Mouse (Mus musculus) MEL (cell line): ENCODE measurements at regions not wholly inside any gene's neighbourhood (a gene's known extent, or its start where the extent isn't known, plus 50 kb on each side); places are given as distances from the start of the nearest gene placed in this dataset.

Experiments
- DNase-seq: peaks from one replicate; pipeline ENCODE4 v3.0.0; 2011; ENCODE audit warnings: low read depth, low spot score
- H3K27ac ChIP-seq: 2 replicates; pipeline ENCODE4 v1.5.1; 2012; ENCODE audit warnings: low read depth, mild to moderate bottlenecking, control low read depth, low read length, moderate library complexity; ENCODE audit not compliant: control insufficient read depth
- H3K27me3 ChIP-seq, 2 experiments: fragments of 150-350 bp in 1 of 2; sonication (generic) in 1 of 2; 2 replicates each; pipeline ENCODE4 v1.6.1; 2012; ENCODE audit warnings: low read length in 2 of 2, mild to moderate bottlenecking in 2 of 2, improper control_type of control experiment in 1 of 2, moderate library complexity in 1 of 2; ENCODE audit not compliant: insufficient read depth in 2 of 2, control insufficient read depth in 1 of 2
- H3K36me3 ChIP-seq, 2 experiments: 2 replicates each; pipeline ENCODE4 v1.6.1; 2012 to 2014; ENCODE audit warnings: low read length in 2 of 2, improper control_type of control experiment in 1 of 2, inconsistent platforms in 1 of 2, mild to moderate bottlenecking in 1 of 2; ENCODE audit not compliant: insufficient read depth in 2 of 2, control insufficient read depth in 1 of 2
- H3K4me1 ChIP-seq, 2 experiments: fragments of 150-350 bp in 1 of 2; sonication (generic) in 1 of 2; 2 replicates each; pipeline ENCODE4 v1.6.1; 2012; ENCODE audit warnings: low read length in 2 of 2, improper control_type of control experiment in 1 of 2, mild to moderate bottlenecking in 1 of 2; ENCODE audit not compliant: insufficient read depth in 2 of 2, control insufficient read depth in 1 of 2
- H3K4me3 ChIP-seq, 2 experiments: fragments of 150-350 bp in 1 of 2; sonication (generic) in 1 of 2; 2 replicates each; pipeline ENCODE4 v1.5.1; 2012; ENCODE audit warnings: low read depth in 2 of 2, low read length in 2 of 2, mild to moderate bottlenecking in 2 of 2, moderate library complexity in 2 of 2, control low read depth in 1 of 2, improper control_type of control experiment in 1 of 2; ENCODE audit not compliant: control insufficient read depth in 1 of 2, insufficient read depth in 1 of 2
- H3K79me2 ChIP-seq: 2 replicates; pipeline ENCODE4 v1.6.1; 2012; ENCODE audit warnings: mild to moderate bottlenecking, low read length, moderate library complexity; ENCODE audit not compliant: control insufficient read depth, poor library complexity, insufficient read depth
- H3K9ac ChIP-seq: 2 replicates; pipeline ENCODE4 v1.6.1; 2012; ENCODE audit warnings: low read depth, mild to moderate bottlenecking, control low read depth, low read length, moderate library complexity; ENCODE audit not compliant: control insufficient read depth, poor library complexity, severe bottlenecking
- H3K9me3 ChIP-seq: fragments of 150-350 bp; sonication (generic); replicated peaks from 2 replicates; pipeline ENCODE4 v1.6.1; 2012; ENCODE audit warnings: mild to moderate bottlenecking, low read length, improper control_type of control experiment, moderate library complexity; ENCODE audit not compliant: insufficient read depth
- BHLHE40 ChIP-seq: IDR thresholded peaks from 2 replicates; pipeline ENCODE4 v1.6.1; 2012; ENCODE audit warnings: low read depth, mild to moderate bottlenecking, inconsistent platforms, low read length, improper control_type of control experiment, borderline replicate concordance
- CHD2 ChIP-seq: IDR thresholded peaks from 2 replicates; pipeline ENCODE4 v1.6.1; 2011; ENCODE audit warnings: low read length, improper control_type of control experiment
- ELF1 ChIP-seq: IDR thresholded peaks from 2 replicates; pipeline ENCODE4 v1.6.1; 2014; ENCODE audit warnings: low read depth, mild to moderate bottlenecking, inconsistent platforms, low read length, improper control_type of control experiment, moderate library complexity
- ETS1 ChIP-seq: IDR thresholded peaks from 2 replicates; pipeline ENCODE4 v1.6.1; 2012; ENCODE audit warnings: low read depth, mild to moderate bottlenecking, inconsistent platforms, low read length, improper control_type of control experiment, moderate library complexity
- HCFC1 ChIP-seq: IDR thresholded peaks from 2 replicates; pipeline ENCODE4 v1.6.1; 2012; ENCODE audit warnings: low read depth, mild to moderate bottlenecking, inconsistent platforms, low read length, improper control_type of control experiment, moderate library complexity
- KAT2A ChIP-seq: conservative IDR thresholded peaks from 2 replicates; pipeline ENCODE4 v1.6.1; 2012; ENCODE audit warnings: low read depth, low read length, improper control_type of control experiment, inconsistent platforms
- MAZ ChIP-seq: IDR thresholded peaks from 2 replicates; pipeline ENCODE4 v1.6.1; 2012; ENCODE audit warnings: low read depth, mild to moderate bottlenecking, inconsistent platforms, low read length, improper control_type of control experiment
- MEF2A ChIP-seq: IDR thresholded peaks from 2 replicates; pipeline ENCODE4 v1.6.1; 2014; ENCODE audit warnings: low read depth, mild to moderate bottlenecking, inconsistent platforms, low read length, improper control_type of control experiment; ENCODE audit not compliant: poor library complexity, insufficient replicate concordance, severe bottlenecking; ENCODE audit errors: extremely low read depth
- MXI1 ChIP-seq: IDR thresholded peaks from 2 replicates; pipeline ENCODE4 v1.6.1; 2011; ENCODE audit warnings: mild to moderate bottlenecking, low read depth, low read length, improper control_type of control experiment
- MYC ChIP-seq: IDR thresholded peaks from 2 replicates; pipeline ENCODE4 v1.6.1; 2011; ENCODE audit warnings: low read depth, mild to moderate bottlenecking, low read length, improper control_type of control experiment, moderate library complexity
- NELFE ChIP-seq: IDR thresholded peaks from 2 replicates; pipeline ENCODE4 v1.6.1; 2011; ENCODE audit warnings: low read depth, low read length, improper control_type of control experiment
- POLR2A ChIP-seq, 2 experiments: IDR thresholded peaks; 2 replicates each; pipeline ENCODE4 v1.6.1; 2011 to 2012; ENCODE audit warnings: low read length in 2 of 2, mild to moderate bottlenecking in 2 of 2, control low read depth in 1 of 2, improper control_type of control experiment in 1 of 2, low read depth in 1 of 2, moderate library complexity in 1 of 2; ENCODE audit not compliant: control insufficient read depth in 1 of 2, insufficient read depth in 1 of 2, poor library complexity in 1 of 2
- POLR2AphosphoS2 ChIP-seq: IDR thresholded peaks from 2 replicates; pipeline ENCODE4 v1.6.1; 2011; ENCODE audit warnings: low read length, improper control_type of control experiment
- POLR2AphosphoS5 ChIP-seq: IDR thresholded peaks from 2 replicates; pipeline ENCODE4 v1.6.1; 2012; ENCODE audit warnings: low read depth, borderline replicate concordance, mild to moderate bottlenecking, inconsistent platforms, low read length, moderate library complexity, mixed read lengths
- RAD21 ChIP-seq: IDR thresholded peaks from 2 replicates; pipeline ENCODE4 v1.6.1; 2011; ENCODE audit warnings: mild to moderate bottlenecking, low read depth, low read length, improper control_type of control experiment
- RCOR1 ChIP-seq: IDR thresholded peaks from 2 replicates; pipeline ENCODE4 v1.6.1; 2012; ENCODE audit warnings: low read depth, mild to moderate bottlenecking, inconsistent platforms, low read length, improper control_type of control experiment
- SIN3A ChIP-seq: IDR thresholded peaks from 2 replicates; pipeline ENCODE4 v1.6.1; 2012; ENCODE audit warnings: low read length, improper control_type of control experiment, inconsistent platforms
- SMC3 ChIP-seq: IDR thresholded peaks from 2 replicates; pipeline ENCODE4 v1.6.1; 2011; ENCODE audit warnings: low read depth, low read length, improper control_type of control experiment
- TAL1 ChIP-seq: IDR thresholded peaks from 2 replicates; pipeline ENCODE4 v1.6.1; 2012; ENCODE audit warnings: mild to moderate bottlenecking, inconsistent platforms, low read length, moderate library complexity, mixed read lengths
- TCF12 ChIP-seq: IDR thresholded peaks from 2 replicates; pipeline ENCODE4 v1.6.1; 2014; ENCODE audit warnings: low read depth, mild to moderate bottlenecking, inconsistent platforms, low read length, improper control_type of control experiment, moderate library complexity
- UBTF ChIP-seq: IDR thresholded peaks from 2 replicates; pipeline ENCODE4 v1.6.1; 2012; ENCODE audit warnings: low read depth, mild to moderate bottlenecking, inconsistent platforms, low read length, improper control_type of control experiment, moderate library complexity, borderline replicate concordance; ENCODE audit not compliant: insufficient read depth
- USF2 ChIP-seq, 2 experiments: IDR thresholded peaks; 2 replicates each; pipeline ENCODE4 v1.6.1; 2011 to 2012; ENCODE audit warnings: improper control_type of control experiment in 2 of 2, low read length in 2 of 2, borderline replicate concordance in 1 of 2, inconsistent platforms in 1 of 2, low read depth in 1 of 2, mild to moderate bottlenecking in 1 of 2; ENCODE audit not compliant: insufficient read depth in 1 of 2
- ZC3H11A ChIP-seq: IDR thresholded peaks from 2 replicates; pipeline ENCODE4 v1.6.1; 2012; ENCODE audit warnings: low read depth, mild to moderate bottlenecking, inconsistent platforms, low read length, improper control_type of control experiment
- ZKSCAN1 ChIP-seq: IDR thresholded peaks from 2 replicates; pipeline ENCODE4 v1.6.1; 2012; ENCODE audit warnings: low read depth, mild to moderate bottlenecking, inconsistent platforms, low read length, improper control_type of control experiment, moderate library complexity
- ZMIZ1 ChIP-seq: IDR thresholded peaks from 2 replicates; pipeline ENCODE4 v1.6.1; 2012; ENCODE audit warnings: low read depth, mild to moderate bottlenecking, inconsistent platforms, low read length, improper control_type of control experiment, moderate library complexity
- ZNF384 ChIP-seq: IDR thresholded peaks from 2 replicates; pipeline ENCODE4 v1.6.1; 2012; ENCODE audit warnings: low read depth, mild to moderate bottlenecking, inconsistent platforms, low read length, improper control_type of control experiment

DNA sequence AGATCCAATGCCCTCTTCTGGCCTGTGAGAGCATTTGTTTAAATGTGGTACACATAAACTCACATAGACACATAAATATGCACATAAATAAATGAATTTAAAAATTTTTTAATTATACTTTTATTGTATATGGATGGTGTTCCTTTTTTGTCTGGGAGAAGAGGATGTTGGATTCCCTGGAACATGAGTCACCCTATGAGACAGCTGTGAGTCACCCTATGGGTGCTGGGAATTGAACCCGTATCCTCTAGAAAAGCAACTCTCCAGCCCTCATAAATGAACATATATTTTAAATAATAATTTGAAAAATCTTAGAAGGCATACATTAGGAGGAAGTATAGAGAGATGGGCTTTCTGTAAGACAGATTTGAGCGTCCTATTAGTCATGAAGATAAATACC, 76.1 kb upstream of the Dynlt3 start:
- Histone ChIP-seq H3K9ac (no peak overlapping the region), H3K4me1 (no peaks in the 10 kb centered on the region), H3K27me3 (no peaks in the 10 kb centered on the region), H3K4me3 (no peak overlapping the region), H3K27ac (no peak overlapping the region), H3K79me2 (no peaks in the 10 kb centered on the region), H3K36me3 (no peaks in the 10 kb centered on the region), H3K9me3 (no peaks in the 10 kb centered on the region)
- no peak for TF ChIP-seq MYC
- no peak for TF ChIP-seq TCF12
- TF ChIP-seq ELF1: no peak
- no peak for TF ChIP-seq NELFE
- TF ChIP-seq MAZ: no peak
- TF ChIP-seq POLR2AphosphoS5: no peak
- no peak for TF ChIP-seq POLR2AphosphoS2
- no peak for TF ChIP-seq CHD2
- TF ChIP-seq SIN3A: no peak
- TF ChIP-seq MXI1: no peak
- no peak for TF ChIP-seq RCOR1
- TF ChIP-seq ETS1: no peak
- no peak for TF ChIP-seq BHLHE40
- TF ChIP-seq ZNF384: no peak
- TF ChIP-seq ZC3H11A: no peak
- TF ChIP-seq ZMIZ1: no peak
- no peak for TF ChIP-seq POLR2A (IDR thresholded peaks at IDR 0.05; ENCODE audit: control insufficient read depth in 1 of 2, insufficient read depth in 1 of 2, low read depth in 1 of 2, low read length in 2 of 2, poor library complexity in 1 of 2)
- no peak for TF ChIP-seq TAL1
- no peak for DNase-seq

DNA sequence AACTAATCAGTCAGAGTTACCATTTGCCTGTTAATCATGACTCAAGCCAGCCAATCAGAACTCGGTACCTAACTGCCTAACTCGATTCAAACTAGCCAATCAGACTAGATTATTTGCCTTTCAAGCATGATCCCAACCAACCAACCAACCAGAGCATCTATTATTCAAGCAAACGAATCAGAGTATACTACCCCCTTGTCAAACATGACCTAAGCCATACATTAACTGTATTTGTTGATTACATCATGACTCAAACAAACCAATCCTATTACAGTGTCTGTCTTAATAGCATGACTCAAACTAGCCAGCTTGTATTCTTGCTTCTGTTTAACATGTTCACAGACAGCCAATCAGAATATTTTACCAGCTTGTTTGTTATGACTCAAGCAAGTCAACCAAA, 79.7 kb upstream of the Dynlt3 start:
- no peaks in the 10 kb centered on the region for H3K4me1 ChIP-seq
- H3K4me3 ChIP-seq: no peak overlapping the region
- no peak for DNase-seq
- H3K79me2 ChIP-seq: no peaks in the 10 kb centered on the region
- no peaks in the 10 kb centered on the region for H3K9me3 ChIP-seq
- no peak overlapping the region for H3K27ac ChIP-seq
- H3K27me3 ChIP-seq: no peaks in the 10 kb centered on the region
- H3K36me3 ChIP-seq: no peaks in the 10 kb centered on the region
- H3K9ac ChIP-seq: no peak overlapping the region
- TF ChIP-seq UBTF: no peak
- no peak for TF ChIP-seq NELFE
- TF ChIP-seq MAZ: no peak
- no peak for TF ChIP-seq ZKSCAN1
- TF ChIP-seq MEF2A: no peak
- TF ChIP-seq MXI1: no peak
- no peak for TF ChIP-seq CHD2
- no peak for TF ChIP-seq KAT2A
- TF ChIP-seq ZNF384: no peak
- TF ChIP-seq USF2 (IDR thresholded peaks at IDR 0.05; ENCODE audit: borderline replicate concordance in 1 of 2, insufficient read depth in 1 of 2, low read depth in 1 of 2, low read length in 2 of 2): no peak
- no peak for TF ChIP-seq ZC3H11A
- no peak for TF ChIP-seq HCFC1
- no peak for TF ChIP-seq SMC3
- no peak for TF ChIP-seq RAD21
- TF ChIP-seq TAL1: no peak
